Mouse (Mus musculus) CH12.LX (cell line): ENCODE results near the gene Birc6. TPM values are rescaled to one million over a fixed set of nuclear protein-coding genes. Genes with fewer than 3 reads are reported as not detected.

Experiments used
- DNase-seq: peaks from one replicate; pipeline ENCODE4 v3.0.0-alpha.2; 2013; ENCODE audit errors: extremely low read depth
- H3K27ac ChIP-seq: 2 replicates; pipeline ENCODE4 v1.5.1; 2012; ENCODE audit warnings: low read depth, mild to moderate bottlenecking, control low read depth, moderate library complexity; ENCODE audit not compliant: insufficient read depth
- H3K27me3 ChIP-seq: replicated peaks from 2 replicates; pipeline ENCODE3; 2012; ENCODE audit warnings: inconsistent platforms
- H3K36me3 ChIP-seq, 2 experiments: replicated peaks in 1 of 2; 2 replicates each; pipeline versions ENCODE3 to v1.6.1; 2012; ENCODE audit warnings: inconsistent platforms in 1 of 2, low read length in 1 of 2, mild to moderate bottlenecking in 1 of 2, mixed read lengths in 1 of 2, moderate library complexity in 1 of 2; ENCODE audit not compliant: control insufficient read depth in 1 of 2, insufficient read depth in 1 of 2
- H3K4me1 ChIP-seq, 2 experiments: 2 replicates each; pipeline ENCODE4 v1.6.1; 2012; ENCODE audit warnings: inconsistent platforms in 1 of 2, moderate library complexity in 1 of 2; ENCODE audit not compliant: insufficient read depth in 2 of 2, control insufficient read depth in 1 of 2
- H3K4me2 ChIP-seq: 2 replicates; pipeline ENCODE4 v1.6.1; 2012; ENCODE audit warnings: low read depth, mild to moderate bottlenecking, control low read depth; ENCODE audit not compliant: poor library complexity, insufficient read depth, severe bottlenecking
- H3K4me3 ChIP-seq, 3 experiments: fragments of 150-350 bp in 1 of 3; sonication (generic) in 1 of 3; replicated peaks in 1 of 3; 2 replicates each; pipeline versions ENCODE3 to v1.5.1; 2011 to 2012; ENCODE audit warnings: low read depth in 2 of 3, low read length in 2 of 3, mild to moderate bottlenecking in 2 of 3, moderate library complexity in 2 of 3, control low read depth in 1 of 3, improper control_type of control experiment in 1 of 3, inconsistent platforms in 1 of 3, mixed read lengths in 1 of 3; ENCODE audit not compliant: poor library complexity in 1 of 3
- H3K79me2 ChIP-seq: replicated peaks from 2 replicates; pipeline ENCODE4 v1.6.1; 2012; ENCODE audit warnings: mild to moderate bottlenecking, moderate library complexity; ENCODE audit not compliant: control insufficient read depth, poor library complexity, insufficient read depth, severe bottlenecking; ENCODE audit errors: extremely low read depth
- H3K9ac ChIP-seq: 2 replicates; pipeline ENCODE4 v1.6.1; 2012; ENCODE audit warnings: low read depth, mild to moderate bottlenecking, control low read depth, moderate library complexity; ENCODE audit not compliant: insufficient read depth
- H3K9me3 ChIP-seq: replicated peaks from 2 replicates; pipeline ENCODE3; 2012; ENCODE audit warnings: low read length, inconsistent platforms, mixed read lengths
- BHLHE40 ChIP-seq: IDR thresholded peaks from 2 replicates; pipeline ENCODE4 v1.6.1; 2011; ENCODE audit warnings: mild to moderate bottlenecking, low read depth, low read length, improper control_type of control experiment
- CHD1 ChIP-seq: IDR thresholded peaks from 2 replicates; pipeline ENCODE4 v1.6.1; 2012; ENCODE audit warnings: low read depth, low read length, improper control_type of control experiment, inconsistent platforms
- CTCF ChIP-seq, 2 experiments: IDR thresholded peaks in 1 of 2; conservative IDR thresholded peaks in 1 of 2; 2 replicates each; pipeline ENCODE4 v1.5.1; 2011 to 2012; ENCODE audit warnings: low read depth in 2 of 2, low read length in 2 of 2, improper control_type of control experiment in 1 of 2, inconsistent platforms in 1 of 2, mild to moderate bottlenecking in 1 of 2, moderate library complexity in 1 of 2
- E2F4 ChIP-seq: IDR thresholded peaks from 2 replicates; pipeline ENCODE4 v1.6.1; 2011; ENCODE audit warnings: low read depth, low read length, improper control_type of control experiment; ENCODE audit not compliant: insufficient replicate concordance
- ELF1 ChIP-seq: IDR thresholded peaks from 2 replicates; pipeline ENCODE4 v1.6.1; 2014; ENCODE audit warnings: low read depth, mild to moderate bottlenecking, inconsistent platforms, low read length, improper control_type of control experiment
- EP300 ChIP-seq: IDR thresholded peaks from 2 replicates; pipeline ENCODE4 v1.6.1; 2011; ENCODE audit warnings: low read length, improper control_type of control experiment
- ETS1 ChIP-seq: conservative IDR thresholded peaks from 2 replicates; pipeline ENCODE4 v1.6.1; 2012; ENCODE audit warnings: low read depth, mild to moderate bottlenecking, inconsistent platforms, low read length, improper control_type of control experiment, moderate library complexity
- GABPA ChIP-seq: IDR thresholded peaks from 2 replicates; pipeline ENCODE4 v1.6.1; 2012; ENCODE audit warnings: low read depth, low read length, improper control_type of control experiment, inconsistent platforms; ENCODE audit not compliant: insufficient replicate concordance
- HCFC1 ChIP-seq: IDR thresholded peaks from 2 replicates; pipeline ENCODE4 v1.6.1; 2012; ENCODE audit warnings: low read depth, mild to moderate bottlenecking, inconsistent platforms, low read length, improper control_type of control experiment
- IRF4 ChIP-seq: IDR thresholded peaks from 2 replicates; pipeline ENCODE4 v1.6.1; 2014; ENCODE audit warnings: low read depth, mild to moderate bottlenecking, inconsistent platforms, low read length, improper control_type of control experiment
- JUN ChIP-seq: IDR thresholded peaks from 2 replicates; pipeline ENCODE4 v1.6.1; 2011; ENCODE audit warnings: low read depth, mild to moderate bottlenecking, low read length, improper control_type of control experiment, moderate library complexity; ENCODE audit not compliant: insufficient read depth
- JUND ChIP-seq: conservative IDR thresholded peaks from 2 replicates; pipeline ENCODE4 v1.6.1; 2011; ENCODE audit warnings: low read depth, low read length, improper control_type of control experiment
- KAT2A ChIP-seq: IDR thresholded peaks from 2 replicates; pipeline ENCODE4 v1.6.1; 2012; ENCODE audit warnings: low read length, improper control_type of control experiment, inconsistent platforms; ENCODE audit not compliant: insufficient replicate concordance
- MAFK ChIP-seq: IDR thresholded peaks from 2 replicates; pipeline ENCODE4 v1.6.1; 2011; ENCODE audit warnings: low read length, improper control_type of control experiment; ENCODE audit not compliant: insufficient replicate concordance
- MAX ChIP-seq: IDR thresholded peaks from 2 replicates; pipeline ENCODE4 v1.6.1; 2011; ENCODE audit warnings: low read length, improper control_type of control experiment
- MAZ ChIP-seq: IDR thresholded peaks from 2 replicates; pipeline ENCODE4 v1.6.1; 2012; ENCODE audit warnings: low read depth, mild to moderate bottlenecking, inconsistent platforms, low read length, improper control_type of control experiment, moderate library complexity
- MEF2A ChIP-seq: IDR thresholded peaks from 2 replicates; pipeline ENCODE4 v1.6.1; 2014; ENCODE audit warnings: low read depth, mild to moderate bottlenecking, inconsistent platforms, low read length, improper control_type of control experiment, borderline replicate concordance
- MXI1 ChIP-seq: IDR thresholded peaks from 2 replicates; pipeline ENCODE4 v1.6.1; 2011; ENCODE audit warnings: mild to moderate bottlenecking, low read depth, low read length, improper control_type of control experiment
- MYC ChIP-seq: IDR thresholded peaks from 2 replicates; pipeline ENCODE4 v1.6.1; 2011; ENCODE audit warnings: low read depth, mild to moderate bottlenecking, improper control_type of control experiment, low read length
- NELFE ChIP-seq: IDR thresholded peaks from 2 replicates; pipeline ENCODE4 v1.6.1; 2011; ENCODE audit warnings: low read depth, low read length, improper control_type of control experiment
- NRF1 ChIP-seq: IDR thresholded peaks from 2 replicates; pipeline ENCODE4 v1.6.1; 2014; ENCODE audit warnings: low read depth, mild to moderate bottlenecking, inconsistent platforms, low read length, improper control_type of control experiment, moderate library complexity
- PAX5 ChIP-seq: IDR thresholded peaks from 2 replicates; pipeline ENCODE4 v1.6.1; 2012; ENCODE audit warnings: low read length, inconsistent platforms, mixed read lengths
- POLR2A ChIP-seq: IDR thresholded peaks from 2 replicates; pipeline ENCODE4 v1.6.1; 2011; ENCODE audit warnings: low read depth, mild to moderate bottlenecking, improper control_type of control experiment, low read length
- POLR2AphosphoS2 ChIP-seq: IDR thresholded peaks from 2 replicates; pipeline ENCODE4 v1.6.1; 2011; ENCODE audit warnings: low read depth, low read length, improper control_type of control experiment
- RAD21 ChIP-seq: IDR thresholded peaks from 2 replicates; pipeline ENCODE4 v1.6.1; 2011; ENCODE audit warnings: low read depth, mild to moderate bottlenecking, low read length, improper control_type of control experiment, moderate library complexity
- RCOR1 ChIP-seq: conservative IDR thresholded peaks from 2 replicates; pipeline ENCODE4 v1.6.1; 2012; ENCODE audit warnings: low read depth, mild to moderate bottlenecking, inconsistent platforms, low read length, improper control_type of control experiment
- SIN3A ChIP-seq: IDR thresholded peaks from 2 replicates; pipeline ENCODE4 v1.6.1; 2012; ENCODE audit warnings: low read length, improper control_type of control experiment, inconsistent platforms
- SMC3 ChIP-seq: IDR thresholded peaks from 2 replicates; pipeline ENCODE4 v1.6.1; 2011; ENCODE audit warnings: low read depth, low read length, improper control_type of control experiment
- TBP ChIP-seq: conservative IDR thresholded peaks from 2 replicates; pipeline ENCODE4 v1.6.1; 2011; ENCODE audit warnings: low read depth, low read length, improper control_type of control experiment
- TCF12 ChIP-seq: IDR thresholded peaks from 2 replicates; pipeline ENCODE4 v1.6.1; 2014; ENCODE audit warnings: low read depth, mild to moderate bottlenecking, inconsistent platforms, low read length, improper control_type of control experiment
- UBTF ChIP-seq: IDR thresholded peaks from 2 replicates; pipeline ENCODE4 v1.6.1; 2012; ENCODE audit warnings: low read depth, mild to moderate bottlenecking, inconsistent platforms, low read length, improper control_type of control experiment, moderate library complexity
- USF1 ChIP-seq: IDR thresholded peaks from 2 replicates; pipeline ENCODE4 v1.6.1; 2014; ENCODE audit warnings: low read depth, mild to moderate bottlenecking, inconsistent platforms, low read length, improper control_type of control experiment
- USF2 ChIP-seq: conservative IDR thresholded peaks from 2 replicates; pipeline ENCODE4 v1.6.1; 2011; ENCODE audit warnings: low read depth, low read length, improper control_type of control experiment
- ZC3H11A ChIP-seq: IDR thresholded peaks from 2 replicates; pipeline ENCODE4 v1.6.1; 2012; ENCODE audit warnings: low read depth, mild to moderate bottlenecking, inconsistent platforms, low read length, improper control_type of control experiment
- ZKSCAN1 ChIP-seq: IDR thresholded peaks from 2 replicates; pipeline ENCODE4 v1.6.1; 2012; ENCODE audit warnings: low read depth, inconsistent platforms, low read length, improper control_type of control experiment, borderline replicate concordance
- ZMIZ1 ChIP-seq: IDR thresholded peaks from 2 replicates; pipeline ENCODE4 v1.6.1; 2012; ENCODE audit warnings: low read depth, mild to moderate bottlenecking, inconsistent platforms, low read length, improper control_type of control experiment
- ZNF384 ChIP-seq: IDR thresholded peaks from 2 replicates; pipeline ENCODE4 v1.6.1; 2012; ENCODE audit warnings: low read depth, low read length, improper control_type of control experiment, inconsistent platforms
- dilution Hi-C: fragments of 300-500 bp; cut with MboI; formaldehyde crosslinking; loops from 2 replicates; pipeline ENCODE4 v1.14.3; 2020; ENCODE audit warnings: low sequenced_read_pairs; ENCODE audit not compliant: extremely low pct_unique_long_range_greater_than_20kb, extremely low pct_ligation_motif_present
- in situ Hi-C: fragments of 300-500 bp; cut with MboI; formaldehyde crosslinking; loops from 3 replicates; pipeline ENCODE4 v1.14.3; 2019; ENCODE audit warnings: low sequenced_read_pairs, low pct_ligation_motif_present, low pct_unique_long_range_greater_than_20kb, mixed read lengths
- polyA plus RNA-seq: library from polyadenylated mRNA; unstranded; fragments of >175 nt; gene quantifications from 2 replicates; pipeline ENCODE4 v1.2.1, GENCODE M21; 2012; ENCODE audit warnings: low read depth; ENCODE audit not compliant: insufficient read length
- total RNA-seq, 2 experiments: library from RNA; depleted of rRNA; stranded (reverse); fragments of 300-350 nt in 1 of 2; fragments of >200 nt in 1 of 2; gene quantifications; 2 replicates each; pipeline ENCODE4 v1.2.3; 2012 to 2014

Gene Birc6
- 57.2 and 65.6 TPM in 2 replicates for total RNA-seq (2012; rRNA removed)
- 45.3 and 55.5 TPM in 2 replicates for total RNA-seq (2014; rRNA removed)
- polyA plus RNA-seq: 61.3 and 78.7 TPM in 2 replicates

DNA sequence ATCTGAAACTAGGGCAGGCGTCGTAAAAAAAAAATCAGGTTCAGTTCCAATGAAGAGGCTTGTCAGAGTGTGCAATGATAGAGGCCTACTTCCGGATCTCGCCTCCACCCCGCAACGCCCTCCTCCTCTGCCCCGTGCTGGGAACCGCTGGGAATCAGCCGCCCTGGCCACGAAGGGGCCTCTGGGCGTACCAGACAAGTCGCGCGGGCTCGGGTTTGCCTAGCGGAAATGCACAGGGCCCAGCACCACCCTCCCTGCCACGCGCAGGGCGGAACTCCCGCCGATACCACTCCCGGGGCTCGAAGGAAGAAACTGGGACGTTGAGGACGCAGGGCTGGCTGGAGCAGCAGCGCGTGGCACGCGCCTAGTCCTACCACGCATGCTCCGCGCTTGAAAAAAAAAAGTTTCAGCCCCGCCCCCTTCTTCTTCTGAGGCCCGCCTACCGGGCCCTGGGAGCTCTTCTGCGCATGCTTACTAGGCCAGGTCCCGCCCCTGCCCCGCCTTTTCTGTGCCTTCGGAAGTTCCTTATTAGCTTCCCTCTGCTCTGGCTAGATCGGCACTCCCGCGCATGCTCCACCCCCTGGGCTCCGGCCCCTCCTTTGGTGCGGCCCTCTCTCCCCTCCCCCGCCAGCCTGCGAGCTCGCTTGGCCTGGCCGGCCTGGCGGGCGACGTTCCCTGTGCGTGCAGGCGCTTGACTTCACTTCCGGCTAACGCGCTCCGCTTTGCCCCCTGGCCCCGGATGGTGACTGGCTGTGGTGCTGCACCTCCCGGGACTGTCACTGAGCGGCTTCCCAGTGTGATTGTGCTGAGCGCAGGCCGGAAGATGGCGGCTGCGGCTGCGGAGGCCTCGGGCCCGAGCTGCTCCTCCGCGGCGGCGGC, at the start of gene Birc6:
Gene Birc6 (plus strand): TSS at position 567 of the 879 bp plus-strand sequence.
- in situ Hi-C loops: no loop called here
- dilution Hi-C loops: no loop called here
- TF ChIP-seq USF2: no peak
- peak; percentile 76 for TF ChIP-seq TCF12
- peak; percentile 47; the same call in 1 of the 2 replicates for TF ChIP-seq POLR2AphosphoS2
- TF ChIP-seq JUN: no peak
- TF ChIP-seq NELFE: peak; percentile 86
- TF ChIP-seq USF1: no peak
- peak; percentile 97 for TF ChIP-seq NRF1
- peak; percentile 56 for TF ChIP-seq ETS1
- peak; percentile 74 for TF ChIP-seq IRF4
- TF ChIP-seq ZKSCAN1: no peak
- peak; percentile 59 for TF ChIP-seq SIN3A
- TF ChIP-seq RCOR1: peak; percentile 82; the same call in 1 of the 2 replicates
- TF ChIP-seq BHLHE40: peak; percentile 85
- TF ChIP-seq JUND: no peak
- TF ChIP-seq ELF1: peak; percentile 85
- no peak for TF ChIP-seq MAFK
- no peak for TF ChIP-seq ZC3H11A
- TF ChIP-seq MAZ: peak; percentile 86
- TF ChIP-seq POLR2A: peak; percentile 87
- TF ChIP-seq PAX5: no peak
- peak; percentile 84 for TF ChIP-seq UBTF
- peak; percentile 81 for TF ChIP-seq HCFC1
- peak; percentile 68 for TF ChIP-seq ZMIZ1
- no peak; the same call in 1 of the 2 replicates for TF ChIP-seq RAD21
- 0 out of 2 replicates have a peak, but pooled peaks have one; percentile 14 for TF ChIP-seq CHD1
- peak; percentile 48; the same call in 1 of the 2 replicates for TF ChIP-seq TBP
- peak; percentile 94 for TF ChIP-seq MYC
- peak; percentile 96 for TF ChIP-seq ZNF384
- peak; percentile 96 for TF ChIP-seq MAX
- no peak for TF ChIP-seq SMC3
- TF ChIP-seq KAT2A: peak; percentile 73; the same call in 1 of the 2 replicates
- TF ChIP-seq MEF2A: peak; percentile 77
- TF ChIP-seq E2F4: peak; percentile 65; the same call in 1 of the 2 replicates
- TF ChIP-seq MXI1: peak; percentile 88
- TF ChIP-seq GABPA: no peak; the same call in 1 of the 2 replicates
- no peak for TF ChIP-seq CTCF (conservative IDR thresholded peaks at IDR 0.05 in 1 of 2, IDR thresholded peaks at IDR 0.05 in 1 of 2; ENCODE audit: low read depth in 2 of 2, low read length in 2 of 2)
- TF ChIP-seq EP300: no peak

More for the DNA sequence above, at the start of gene Birc6:
- DNase-seq: peak; percentile 99
- no peaks in the 10 kb centered on the region for H3K27me3 ChIP-seq
- H3K9ac ChIP-seq: peak within 1 kb of the TSS; percentile 93
- peak within 1 kb of the TSS; percentile 98 for H3K4me2 ChIP-seq
- no peaks in the 10 kb centered on the region for H3K9me3 ChIP-seq
- peak within 1 kb of the TSS; percentile 92 to 99 (median 95) for H3K4me3 ChIP-seq
- H3K4me1 ChIP-seq: peaks cover 0 to 29% of the 10 kb centered on the region in 2 experiments; a peak in 2 of 4 replicates
- H3K36me3 ChIP-seq: peaks cover 0 to 3% of the 10 kb centered on the region in 2 experiments
- H3K27ac ChIP-seq: peak within 1 kb of the TSS; percentile 88
- peaks cover 42% of the 10 kb centered on the region for H3K79me2 ChIP-seq
